Mouse (Mus musculus) myocyte (in vitro differentiated cells): ENCODE measurements at regions not wholly inside any gene's neighbourhood (a gene's known extent, or its start where the extent isn't known, plus 50 kb on each side); places are given as distances from the start of the nearest gene placed in this dataset.

ENCODE experiments used
- H3K27me3 ChIP-seq: one replicate; pipeline ENCODE4 v1.6.1; 2011; ENCODE audit not compliant: control insufficient read depth, insufficient read depth, insufficient read length
- H3K36me3 ChIP-seq: one replicate; pipeline ENCODE4 v1.6.1; 2011; ENCODE audit not compliant: control insufficient read depth, insufficient read depth
- H3K4me2 ChIP-seq: one replicate; pipeline ENCODE4 v1.6.1; 2011; ENCODE audit warnings: low read depth, control low read depth
- H3K4me3 ChIP-seq: one replicate; pipeline ENCODE4 v1.5.1; 2011; ENCODE audit warnings: mild to moderate bottlenecking, control low read depth, moderate library complexity
- H3K79me2 ChIP-seq: one replicate; pipeline ENCODE4 v1.6.1; 2011; ENCODE audit not compliant: control insufficient read depth, insufficient read depth
- H3ac ChIP-seq: one replicate; pipeline ENCODE4 v1.6.1; 2011; ENCODE audit not compliant: control insufficient read depth, insufficient read length
- CEBPB ChIP-seq: IDR thresholded peaks from 2 replicates; pipeline ENCODE4 v1.6.1; 2011; ENCODE audit warnings: mild to moderate bottlenecking, moderate library complexity; ENCODE audit not compliant: poor library complexity, insufficient read depth, severe bottlenecking
- E2F4 ChIP-seq: IDR thresholded peaks from one replicate; pipeline ENCODE4 v1.6.1; 2011; ENCODE audit warnings: mild to moderate bottlenecking, control low read depth, moderate library complexity; ENCODE audit not compliant: insufficient read depth
- MAX ChIP-seq: IDR thresholded peaks from one replicate; pipeline ENCODE4 v1.6.1; 2011; ENCODE audit warnings: low read depth, mild to moderate bottlenecking, control low read depth
- MYOD1 ChIP-seq, 3 experiments: IDR thresholded peaks; one replicate each; pipeline ENCODE4 v1.6.1; 2011; ENCODE audit warnings: control low read depth in 2 of 3, low read depth in 2 of 3, mild to moderate bottlenecking in 2 of 3, moderate library complexity in 1 of 3; ENCODE audit not compliant: insufficient read length in 2 of 3, control insufficient read depth in 1 of 3
- MYOG ChIP-seq, 3 experiments: IDR thresholded peaks; one replicate each; pipeline ENCODE4 v1.6.1; 2011; ENCODE audit warnings: control low read depth in 2 of 3, low read depth in 2 of 3, mild to moderate bottlenecking in 2 of 3; ENCODE audit not compliant: insufficient read length in 2 of 3, control insufficient read depth in 1 of 3, insufficient read depth in 1 of 3
- POLR2A ChIP-seq: IDR thresholded peaks from one replicate; pipeline ENCODE4 v1.6.1; 2011; ENCODE audit warnings: low read depth, mild to moderate bottlenecking, control low read depth, moderate library complexity; ENCODE audit not compliant: insufficient read length
- REST ChIP-seq: IDR thresholded peaks from one replicate; pipeline ENCODE4 v1.6.1; 2011; ENCODE audit warnings: mild to moderate bottlenecking, control low read depth, moderate library complexity; ENCODE audit not compliant: insufficient read depth, insufficient read length
- SRF ChIP-seq: IDR thresholded peaks from one replicate; pipeline ENCODE4 v1.6.1; 2011; ENCODE audit warnings: low read depth; ENCODE audit not compliant: control insufficient read depth, insufficient read length
- TCF12 ChIP-seq: IDR thresholded peaks from one replicate; pipeline ENCODE4 v1.6.1; 2011; ENCODE audit warnings: mild to moderate bottlenecking, control low read depth; ENCODE audit not compliant: poor library complexity, insufficient read depth, severe bottlenecking
- TCF3 ChIP-seq: IDR thresholded peaks from one replicate; pipeline ENCODE4 v1.6.1; 2011; ENCODE audit warnings: low read depth, control low read depth; ENCODE audit not compliant: insufficient read length

- H3K79me2 ChIP-seq: no peaks in the 10 kb centered on the region
- no peaks in the 10 kb centered on the region for H3K36me3 ChIP-seq
- no peak overlapping the region for H3K4me2 ChIP-seq
- no peak overlapping the region for H3ac ChIP-seq
- no peak overlapping the region for H3K4me3 ChIP-seq
- H3K27me3 ChIP-seq: no peaks in the 10 kb centered on the region
- TF ChIP-seq MAX (no peak), MYOD1 (IDR thresholded peaks at IDR 0.05; ENCODE audit: control insufficient read depth in 1 of 3, insufficient read length in 2 of 3, low read depth in 2 of 3) (no peak), SRF (no peak), REST (no peak)
Measured at GRCm38 (mm10) chr16:46567446-46567845, 69.1 kb upstream of the Nectin3 start.

GRCm38 (mm10) chr16:46566020-46566581 lies 67.8 kb upstream of the Nectin3 start:
- Histone ChIP-seq H3K79me2 (no peaks in the 10 kb centered on the region), H3ac (no peak overlapping the region), H3K36me3 (no peaks in the 10 kb centered on the region), H3K27me3 (no peaks in the 10 kb centered on the region), H3K4me3 (no peak overlapping the region), H3K4me2 (no peak overlapping the region)
- TF ChIP-seq TCF12 (no peak), REST (no peak), POLR2A (no peak)

- H3K4me3 ChIP-seq: no peak overlapping the region
- H3K79me2 ChIP-seq: no peaks in the 10 kb centered on the region
- H3K27me3 ChIP-seq: no peaks in the 10 kb centered on the region
- no peak for TF ChIP-seq TCF3
- no peak for TF ChIP-seq REST
- H3K36me3 ChIP-seq: no peaks in the 10 kb centered on the region
- no peak overlapping the region for H3ac ChIP-seq
- H3K4me2 ChIP-seq: no peak overlapping the region
Measured at GRCm38 (mm10) chr16:46557281-46557680, 59.0 kb upstream of the Nectin3 start.

- TF ChIP-seq MYOD1 (IDR thresholded peaks at IDR 0.05; ENCODE audit: control insufficient read depth in 1 of 3, insufficient read length in 2 of 3, low read depth in 2 of 3): no peak
- TF ChIP-seq TCF3: no peak
- TF ChIP-seq MYOG (IDR thresholded peaks at IDR 0.05; ENCODE audit: control insufficient read depth in 1 of 3, insufficient read depth in 1 of 3, insufficient read length in 2 of 3, low read depth in 2 of 3): no peak
- no peak for TF ChIP-seq CEBPB
- TF ChIP-seq E2F4: no peak
- Histone ChIP-seq H3K79me2 (no peaks in the 10 kb centered on the region), H3K4me2 (no peak overlapping the region)
Measured at GRCm38 (mm10) chr16:46548207-46548606, 49.9 kb upstream of the Nectin3 start.

More at GRCm38 (mm10) chr16:46548207-46548606, 49.9 kb upstream of the Nectin3 start:
- Histone ChIP-seq H3K4me3 (no peak overlapping the region), H3K36me3 (no peaks in the 10 kb centered on the region), H3K27me3 (no peaks in the 10 kb centered on the region), H3ac (no peak overlapping the region)
